Mouse (Mus musculus): ENCODE measurements around the gene Tenm4.

- no peak for TF ChIP-seq CTCF (IDR thresholded peaks at IDR 0.05; ENCODE audit: low read depth, low read length)
- no peak for TF ChIP-seq GATA1 (IDR thresholded peaks at IDR 0.05; ENCODE audit: borderline replicate concordance, low read length)
Measured at GRCm38 (mm10) chr7:96951281-96952051, 780.4 kb downstream of the Tenm4 start, which contains the start of gene Nars2.

Data from G1E (cell line).